Mouse (Mus musculus) midbrain, embryonic 15.5 days (tissue): Measurements from ENCODE around the gene Olfr525. TPM values are rescaled to one million over a fixed set of nuclear protein-coding genes. Genes with fewer than 3 reads are reported as not detected.

ENCODE experiments used
- polyA plus RNA-seq: library from polyadenylated mRNA; unstranded; fragments of >200 nt; fragmentation: Nextera tagmentation; extraction: Ambion mirVana; gene quantifications from 2 replicates; pipeline ENCODE4 v1.2.1, GENCODE M21; 2015

Gene Olfr525
- polyA plus RNA-seq, 1 experiment from 2014 or later, result not detected

Other genes starting within 250 kb of the Olfr525 start
- 277 and 280 TPM in 2 replicates for gene Caly, start 238.3 kb upstream of the Olfr525 start, polyA plus RNA-seq
- gene Prap1, start 227.5 kb upstream of the Olfr525 start, polyA plus RNA-seq, result not detected in 2 replicates
- 33.7 and 34.1 TPM in 2 replicates for gene Fuom, start 218.4 kb upstream of the Olfr525 start, polyA plus RNA-seq
- gene Paox, start 205.1 kb upstream of the Olfr525 start, polyA plus RNA-seq, result 7.4 and 7.5 TPM in 2 replicates
- gene Echs1, start 204.4 kb upstream of the Olfr525 start, polyA plus RNA-seq, result 107 and 108 TPM in 2 replicates
- 32.4 and 34.8 TPM in 2 replicates for gene Mtg1, start 183.3 kb upstream of the Olfr525 start, polyA plus RNA-seq
- gene Sprn, start 166.0 kb upstream of the Olfr525 start, polyA plus RNA-seq, result 23.7 and 25.5 TPM in 2 replicates
- gene Olfr522, start 156.1 kb upstream of the Olfr525 start, polyA plus RNA-seq, result not detected in 2 replicates
- gene Olfr523, start 147.6 kb upstream of the Olfr525 start, polyA plus RNA-seq, result not detected in 2 replicates
- not detected in 2 replicates for gene Olfr524, start 114.9 kb upstream of the Olfr525 start, polyA plus RNA-seq
- not detected in 2 replicates for gene Cd163l1, start 102.6 kb upstream of the Olfr525 start, polyA plus RNA-seq
- gene 5830411N06Rik, start 73.6 kb upstream of the Olfr525 start, polyA plus RNA-seq, result not detected in 2 replicates
- gene Olfr527, start 13.2 kb downstream of the Olfr525 start, polyA plus RNA-seq, result not detected in 2 replicates
- gene Olfr60, start 40.8 kb downstream of the Olfr525 start, polyA plus RNA-seq, result not detected in 2 replicates
- gene Olfr530, start 55.5 kb downstream of the Olfr525 start, polyA plus RNA-seq, result not detected in 2 replicates
- not detected in 2 replicates for gene Olfr531, start 82.1 kb downstream of the Olfr525 start, polyA plus RNA-seq
- gene Olfr532, start 100.8 kb downstream of the Olfr525 start, polyA plus RNA-seq, result not detected in 2 replicates
- not detected in 2 replicates for gene Olfr533, start 142.5 kb downstream of the Olfr525 start, polyA plus RNA-seq
- gene Olfr535, start 163.4 kb downstream of the Olfr525 start, polyA plus RNA-seq, result not detected in 2 replicates
- not detected in 2 replicates for gene Olfr536, start 186.5 kb downstream of the Olfr525 start, polyA plus RNA-seq
- not detected in 2 replicates for gene Olfr538, start 247.0 kb downstream of the Olfr525 start, polyA plus RNA-seq